Mouse (Mus musculus) heart, adult 11 months (tissue): Measurements from ENCODE around the gene Fhit.

ENCODE experiments used
- DNase-seq: peaks from one replicate; pipeline ENCODE4 v3.0.0; 2022

The Fhit gene

DNA sequence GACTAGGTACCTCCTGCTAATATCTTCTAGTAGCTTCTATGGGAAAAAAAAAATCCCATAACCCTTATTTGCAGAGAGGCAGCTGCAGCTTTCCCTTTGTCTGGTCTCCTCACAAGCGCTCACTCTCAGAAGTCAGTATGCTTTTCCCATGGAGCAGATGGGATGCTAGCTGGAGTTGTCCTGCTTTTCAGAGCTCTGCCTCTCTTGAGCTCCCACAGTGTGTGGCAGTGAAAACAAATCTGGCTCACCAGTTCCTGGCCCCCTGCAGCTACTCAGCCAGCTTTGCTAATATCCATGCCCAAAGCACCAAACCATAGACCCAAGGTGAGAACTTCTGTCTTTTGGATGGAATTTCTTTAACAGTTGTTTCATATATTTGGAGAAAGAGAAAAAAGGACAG is 1510.4 kb downstream of the Fhit start:
- DNase-seq: peak; percentile 43

DNA sequence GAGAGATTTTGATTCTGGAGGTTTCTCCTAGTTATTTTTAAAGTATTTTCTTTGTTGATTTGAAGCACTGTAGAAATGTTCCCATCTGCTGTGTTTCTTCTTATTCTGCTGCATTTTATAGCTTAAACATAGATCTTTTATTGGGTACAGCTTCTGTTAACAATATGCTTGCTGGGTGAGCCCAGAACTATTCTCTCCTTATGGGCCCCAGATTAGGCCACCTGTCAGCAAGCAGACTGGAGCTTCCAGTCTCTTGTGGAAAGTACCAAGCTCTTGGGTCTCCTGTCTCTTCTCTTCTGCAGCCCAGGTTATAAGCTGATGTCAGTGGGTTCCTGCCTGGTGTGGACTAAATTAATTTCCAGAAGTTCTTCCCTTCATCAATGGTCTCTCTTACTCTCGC is 1513.4 kb downstream of the Fhit start:
- peak; percentile 81 for DNase-seq

DNA sequence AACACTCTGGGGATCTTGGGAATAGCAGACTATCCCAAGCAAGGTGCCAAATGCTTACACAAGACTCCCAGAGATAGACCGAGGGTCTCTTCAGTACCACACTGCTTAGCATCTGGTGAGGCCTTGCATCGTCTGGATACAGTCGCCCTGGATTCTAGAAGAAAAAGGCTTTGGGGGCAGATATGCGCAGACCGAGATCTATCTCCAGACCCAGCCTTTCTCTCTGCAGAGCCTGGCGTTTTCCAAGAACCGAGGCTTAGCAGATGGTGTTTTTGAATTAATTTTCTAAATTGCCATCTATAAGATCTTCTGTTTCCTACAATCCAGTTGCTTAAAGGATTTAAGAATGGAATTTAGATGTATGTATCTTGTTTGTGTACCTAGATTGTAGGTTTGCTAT is 1515.6 kb downstream of the Fhit start:
- peak; percentile 33 for DNase-seq

DNA sequence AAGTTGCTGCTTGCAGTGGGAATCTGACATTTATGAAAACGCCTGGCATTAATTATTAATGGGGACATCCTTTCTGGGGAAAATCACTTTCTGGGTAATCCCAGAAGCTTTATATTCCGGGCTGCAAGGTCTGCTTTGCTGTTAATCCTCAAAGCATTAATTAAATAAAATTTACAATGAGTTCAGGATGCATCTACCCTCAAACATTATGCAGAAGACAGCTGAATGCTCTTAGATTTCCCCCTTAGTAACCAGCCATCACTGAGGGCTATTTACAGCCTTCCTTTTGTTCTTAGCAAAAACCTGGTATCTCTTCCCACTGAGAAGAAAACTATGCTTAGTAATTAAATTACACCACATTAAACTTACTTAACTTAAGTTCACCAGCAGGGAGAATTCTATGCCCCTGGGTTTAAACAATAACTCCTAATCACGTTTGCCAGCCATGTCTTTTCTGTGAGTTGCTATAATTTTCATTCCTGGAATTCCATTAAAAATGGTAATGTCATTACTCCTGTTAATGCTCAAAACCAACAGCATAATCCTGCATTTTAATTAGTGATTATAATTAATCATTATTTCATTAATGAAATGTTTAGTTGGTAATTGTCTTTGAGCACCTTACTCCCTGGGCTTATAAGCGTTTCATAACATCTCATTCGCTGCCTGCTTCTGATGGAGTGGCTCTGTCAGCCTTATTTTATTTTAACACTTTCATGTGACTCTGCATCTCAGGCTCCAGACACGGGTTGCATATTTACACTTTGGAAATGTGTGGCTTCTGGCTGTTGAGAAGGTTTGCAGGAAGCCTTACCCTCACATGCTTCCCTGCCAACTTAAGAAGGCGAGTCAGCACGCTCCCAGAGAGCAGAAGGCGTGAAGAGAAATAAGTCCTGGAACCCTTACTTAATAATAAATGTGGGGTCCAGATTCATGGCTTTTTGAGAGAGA is 1517.3 kb downstream of the Fhit start:
- DNase-seq: peak; percentile 29

DNA sequence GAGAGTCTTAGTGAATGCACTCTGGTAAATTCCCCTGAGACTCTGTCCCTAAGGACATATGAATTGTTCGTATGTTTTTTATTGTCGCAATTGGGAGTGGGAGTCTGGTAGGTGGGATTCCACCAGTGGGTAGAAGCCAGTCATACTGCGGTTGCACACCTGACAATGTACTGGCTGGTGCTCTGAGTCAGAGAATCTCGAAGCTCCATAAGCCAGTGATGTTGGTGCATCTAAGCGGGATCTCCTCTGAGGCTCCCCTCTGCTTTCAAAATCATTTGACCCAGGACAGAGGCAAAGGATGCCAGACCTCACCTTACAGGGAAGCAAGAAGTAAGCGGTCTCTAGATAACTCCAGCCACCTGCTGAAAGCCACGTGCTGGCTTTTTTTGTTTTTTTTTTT is 1518.1 kb downstream of the Fhit start:
- peak; percentile 61 for DNase-seq

DNA sequence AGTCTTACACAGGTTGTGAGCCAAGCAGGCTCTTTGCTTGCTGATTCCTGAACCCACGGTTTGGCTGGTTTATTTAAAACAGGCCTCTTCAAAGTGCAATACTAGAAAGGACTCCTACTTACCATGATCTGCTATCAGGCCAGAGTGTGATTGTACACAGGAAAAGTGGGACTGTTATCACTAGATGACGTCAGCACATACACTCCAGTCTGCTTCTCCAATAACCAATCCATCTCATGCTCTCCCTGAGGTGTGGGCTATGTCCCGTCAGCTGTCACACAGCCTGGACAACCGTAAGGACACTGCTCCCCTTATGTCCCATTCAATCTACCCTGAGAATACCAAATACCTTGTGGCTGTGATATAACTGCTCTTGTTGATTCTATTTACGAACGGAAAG is 1519.2 kb downstream of the Fhit start:
- DNase-seq: peak; percentile 42

DNA sequence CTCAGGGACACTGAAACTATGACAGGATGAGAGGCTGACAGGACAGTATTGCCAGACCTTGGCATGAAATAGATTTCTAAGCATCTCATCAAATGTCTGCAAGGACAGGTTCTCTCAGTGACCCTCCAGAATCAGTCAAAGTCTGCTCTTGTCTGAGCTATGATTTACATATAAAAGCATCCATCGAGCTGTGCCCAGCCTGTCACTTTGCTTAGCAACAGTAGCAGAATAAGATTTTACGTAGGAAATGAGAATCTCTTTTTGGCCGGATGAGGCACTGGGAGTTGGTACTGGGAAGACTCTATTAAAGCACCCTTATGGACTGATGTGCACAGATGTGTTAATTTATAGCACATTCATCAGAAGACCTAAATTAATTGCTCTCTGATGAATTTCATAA is 1519.8 kb downstream of the Fhit start:
- DNase-seq: no peak

DNA sequence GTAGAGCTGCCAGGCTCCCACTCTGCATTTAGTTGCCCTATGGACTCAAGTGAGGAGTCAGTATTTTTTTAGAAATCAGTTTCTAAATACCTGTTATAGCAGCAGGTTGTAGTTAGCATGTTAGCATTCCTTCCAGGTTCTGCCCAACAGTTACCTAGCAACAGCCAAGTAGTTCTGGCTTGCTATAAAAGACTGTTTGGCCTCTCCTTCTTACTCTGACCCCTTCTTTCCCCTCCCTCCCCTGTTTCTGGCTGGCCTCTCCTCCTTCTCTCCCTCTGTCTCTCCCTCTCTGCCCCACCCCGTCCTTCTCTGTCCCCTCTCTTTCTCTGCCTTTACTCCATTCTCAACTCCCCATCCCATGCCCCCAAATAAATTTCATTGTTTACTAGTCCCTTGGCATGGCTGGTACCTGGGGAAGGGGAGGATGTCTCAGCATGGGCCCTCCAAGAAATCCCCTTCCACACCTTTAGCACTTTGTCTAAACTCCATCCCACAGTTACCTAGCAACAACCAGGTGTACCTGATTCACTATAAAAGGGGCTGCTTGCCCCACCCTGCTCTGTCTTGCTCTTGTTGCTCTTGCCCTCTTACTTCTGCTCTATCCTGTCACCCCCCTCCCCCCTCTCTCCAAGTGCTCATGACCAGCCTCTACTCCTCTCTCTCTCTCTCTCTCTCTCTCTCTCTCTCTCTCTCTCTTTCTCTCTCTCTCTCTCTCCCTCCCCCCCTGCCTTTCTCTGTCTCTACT is 1527.4 kb downstream of the Fhit start:
- DNase-seq: no peak

DNA sequence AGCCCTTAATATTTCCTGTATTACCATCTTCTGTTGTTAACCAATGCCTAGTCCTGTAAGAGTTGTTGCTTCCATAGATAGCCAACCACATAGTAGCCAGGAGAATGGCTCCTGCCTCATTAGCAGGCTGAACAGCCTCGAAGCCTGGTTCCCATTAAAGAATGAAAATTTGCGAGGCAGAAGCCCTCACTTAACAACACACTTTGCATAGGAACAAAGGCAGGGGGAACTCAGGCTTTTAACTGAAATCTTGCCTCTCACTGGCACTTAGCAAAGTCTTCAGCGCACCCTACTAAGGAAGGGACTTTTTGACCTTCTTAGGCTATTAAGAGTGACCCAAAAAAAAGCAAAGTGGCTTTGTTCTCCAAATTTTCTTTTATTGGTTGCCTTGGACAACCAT is 1529.3 kb downstream of the Fhit start:
- DNase-seq: no peak

DNA sequence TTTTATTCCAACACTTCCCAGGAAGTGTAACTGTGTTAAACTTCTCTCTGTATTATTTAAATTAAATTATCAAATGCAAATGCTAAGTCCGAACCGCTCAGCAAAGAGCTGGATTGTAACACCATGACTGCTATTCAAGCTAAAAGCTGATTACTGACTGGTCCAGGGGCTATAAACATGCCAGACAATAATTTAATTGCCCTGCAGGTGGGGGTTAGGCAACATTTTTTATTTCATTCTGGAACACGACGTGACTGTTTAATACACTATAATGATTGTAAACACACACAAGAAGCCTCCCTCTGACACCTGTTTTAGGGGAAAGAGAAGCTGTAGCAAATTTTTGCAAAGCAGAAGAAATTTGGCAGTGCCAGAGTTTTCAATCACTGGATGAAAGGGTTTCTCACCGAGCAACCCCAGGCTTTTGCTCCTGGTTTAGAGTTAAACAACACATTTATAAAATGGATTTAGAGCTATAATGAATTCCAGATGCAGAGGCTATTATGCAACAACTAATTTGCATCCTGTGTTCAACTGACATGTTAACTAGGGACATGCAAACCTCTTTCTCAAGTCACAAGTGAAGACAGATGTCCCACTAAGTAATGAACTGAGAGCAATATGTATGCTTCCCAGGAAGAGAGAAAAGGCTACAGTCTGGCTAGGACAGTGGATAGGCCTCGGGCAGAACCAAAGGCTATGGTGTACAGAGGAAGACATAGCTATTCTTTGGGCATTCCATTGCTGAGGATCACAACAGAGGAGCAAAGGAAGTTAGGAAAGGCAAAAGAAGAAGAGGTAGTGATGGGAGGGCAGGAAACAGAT is 1538.4 kb downstream of the Fhit start:
- no peak for DNase-seq

DNA sequence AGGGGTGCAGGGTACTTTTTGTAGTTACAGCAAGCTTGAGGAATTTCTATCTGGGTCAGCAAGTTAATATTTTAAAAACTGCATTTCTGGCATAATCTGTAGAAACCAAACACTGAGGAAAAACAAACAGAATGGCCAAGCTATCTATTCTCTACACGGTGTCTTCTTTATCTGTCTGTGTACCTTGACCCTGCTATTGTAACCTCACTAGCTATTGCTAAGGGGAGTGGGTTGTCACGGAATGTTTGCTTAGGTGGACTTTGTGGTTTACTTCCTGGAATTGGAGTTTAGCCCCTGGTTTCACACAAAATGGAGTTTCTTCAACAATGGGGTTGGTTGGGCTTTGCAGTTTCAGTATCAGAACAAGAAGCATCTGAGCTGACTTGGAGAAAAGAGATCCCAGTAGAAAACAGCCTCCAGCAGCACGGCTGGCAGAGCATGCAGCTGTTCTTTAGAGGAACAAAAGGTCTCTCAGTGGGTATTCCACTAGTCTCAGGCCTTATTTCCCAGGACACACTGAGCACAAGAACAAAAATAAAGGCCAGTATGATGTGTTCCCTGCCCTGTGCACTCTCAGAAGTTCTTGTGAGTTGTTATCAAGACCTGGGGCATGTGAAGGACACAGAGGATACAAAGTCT is 1540.8 kb downstream of the Fhit start:
- DNase-seq: no peak

DNA sequence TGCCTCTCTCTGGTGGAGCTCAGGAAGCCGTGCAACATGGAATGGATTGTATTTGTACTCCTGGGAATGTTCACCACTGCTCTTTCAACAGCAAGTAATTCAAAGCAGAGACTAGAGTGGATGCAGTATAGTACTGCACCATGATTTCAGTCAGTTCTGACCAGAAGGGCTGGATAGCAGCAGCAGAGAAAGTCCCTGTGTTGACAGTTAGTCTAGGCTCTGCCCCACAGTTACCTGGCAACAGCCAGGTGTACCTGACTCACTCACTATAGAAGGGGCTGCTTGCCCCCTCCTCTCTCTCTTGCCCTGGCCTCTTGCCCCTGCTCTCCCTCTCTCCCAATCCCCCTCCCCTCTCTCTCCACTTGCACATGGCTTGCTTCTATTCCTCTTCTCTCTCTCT is 1542.0 kb downstream of the Fhit start:
- DNase-seq: peak; percentile 64

DNA sequence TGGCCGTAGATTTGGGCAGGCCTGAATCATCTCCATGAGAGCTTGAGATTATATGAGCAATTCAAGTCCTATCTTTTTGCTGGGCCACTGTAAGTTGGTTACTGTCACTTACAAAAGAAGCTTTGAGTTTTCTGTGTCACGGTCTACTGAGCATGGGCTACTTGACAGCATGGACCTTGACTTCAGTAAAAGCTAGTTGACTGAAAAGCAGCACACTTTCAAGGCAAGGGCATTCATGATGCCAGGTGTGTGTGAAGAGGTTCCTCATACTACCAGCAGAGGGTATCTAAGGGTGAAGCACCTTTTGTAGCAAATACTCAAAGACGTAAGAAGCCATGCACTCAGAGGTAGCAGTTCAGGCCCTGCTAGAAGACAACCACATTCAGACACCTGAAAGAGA is 1548.7 kb downstream of the Fhit start:
- DNase-seq: no peak

DNA sequence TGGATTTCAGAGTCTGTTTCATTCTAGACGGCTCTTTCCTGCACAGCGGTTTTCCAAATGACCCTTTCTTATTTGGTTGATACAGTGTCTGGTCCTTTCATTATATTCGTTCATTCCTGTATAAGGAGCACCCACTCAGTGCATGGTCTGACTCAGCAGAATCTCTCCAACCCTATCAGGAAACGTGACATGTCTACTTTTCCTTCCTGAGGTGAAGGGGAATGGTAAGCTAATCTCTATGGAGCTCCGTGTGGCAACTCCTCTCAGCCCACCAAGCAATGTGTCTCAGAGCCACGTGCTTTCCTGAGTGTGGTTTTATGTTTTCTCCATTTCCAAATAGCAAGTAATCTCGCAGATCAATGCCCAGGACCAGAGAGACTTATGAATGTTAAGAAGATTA is 1552.7 kb downstream of the Fhit start:
- DNase-seq: no peak

DNA sequence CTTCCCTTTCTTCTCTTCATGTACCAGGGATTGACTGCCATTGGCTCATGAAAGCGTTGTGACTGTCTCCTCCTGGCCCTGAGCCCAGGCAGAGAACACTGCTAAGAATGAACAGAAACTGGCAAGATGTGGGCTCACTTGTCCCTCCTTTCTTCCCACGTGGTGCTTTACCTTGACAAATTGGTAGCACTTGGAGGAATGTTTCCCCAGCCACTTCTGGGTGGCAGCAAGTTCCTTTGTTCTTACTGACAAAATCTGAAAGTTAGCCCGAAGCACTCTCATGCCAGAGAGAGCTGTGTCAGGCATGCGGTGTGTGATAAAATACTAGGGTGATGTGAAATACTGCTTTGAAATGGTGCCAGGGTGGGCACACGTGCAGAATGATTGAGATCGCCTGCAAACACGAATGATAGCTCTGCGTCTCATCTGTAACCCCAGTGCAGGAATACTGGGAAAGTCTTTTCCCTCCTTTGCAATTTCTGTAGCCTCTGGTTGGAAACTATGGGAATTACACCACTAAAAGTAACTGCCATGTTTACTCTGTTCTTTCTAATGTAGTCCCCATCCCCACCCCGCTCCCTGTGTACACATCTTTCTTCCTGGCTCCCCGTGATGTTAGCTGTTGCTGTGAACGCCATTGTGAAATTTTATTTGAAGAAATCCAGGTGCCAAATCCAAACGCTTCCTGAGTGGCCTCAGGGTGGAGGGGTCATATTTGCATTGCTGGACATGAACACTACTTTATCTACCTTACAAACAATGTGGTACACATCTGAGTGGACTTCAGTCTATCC is 1555.1 kb downstream of the Fhit start:
- DNase-seq: no peak

DNA sequence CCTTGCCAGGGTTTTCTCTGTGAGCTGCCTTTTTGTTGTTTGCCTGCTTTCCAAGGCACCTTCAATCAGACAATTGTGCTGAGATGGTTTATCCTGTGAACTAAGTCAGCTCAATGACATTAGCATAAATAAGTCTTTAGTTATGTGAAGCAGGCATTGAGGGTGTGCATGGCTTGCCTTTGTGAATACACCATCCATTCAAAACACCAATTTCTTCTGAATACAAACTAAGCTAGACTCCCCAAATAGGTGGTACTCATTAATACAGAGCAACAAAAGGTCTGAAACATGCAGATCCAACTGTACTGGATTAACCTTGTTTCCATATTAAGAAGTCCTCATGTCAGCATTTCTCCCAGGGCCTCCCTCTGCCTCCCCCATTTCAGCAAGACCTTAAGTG is 1561.6 kb downstream of the Fhit start:
- DNase-seq: no peak

DNA sequence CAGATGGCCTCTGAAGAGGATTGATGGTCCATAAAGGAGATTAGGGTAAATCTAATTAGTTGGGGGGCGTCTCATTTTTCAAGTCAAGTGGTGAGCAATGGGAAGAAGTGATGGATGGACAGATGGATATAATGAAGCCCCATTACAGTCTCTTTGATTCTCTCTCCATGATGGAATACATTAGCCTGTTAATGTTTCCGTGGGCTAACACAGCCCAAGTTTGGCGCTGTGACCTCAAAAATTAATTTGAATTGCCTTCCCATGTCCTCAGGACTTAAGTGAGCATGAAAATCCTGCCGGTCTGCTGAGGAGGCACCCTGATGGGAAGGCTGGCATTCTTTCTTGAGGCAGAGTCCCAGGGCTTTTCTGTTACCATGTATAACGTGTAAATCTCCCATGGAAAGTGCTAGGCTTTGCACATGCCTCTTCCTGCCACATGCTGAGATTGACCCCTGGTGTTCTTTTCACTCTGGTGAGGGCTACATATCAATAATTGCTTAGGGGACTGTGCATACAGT is 1564.3 kb downstream of the Fhit start:
- DNase-seq: no peak

DNA sequence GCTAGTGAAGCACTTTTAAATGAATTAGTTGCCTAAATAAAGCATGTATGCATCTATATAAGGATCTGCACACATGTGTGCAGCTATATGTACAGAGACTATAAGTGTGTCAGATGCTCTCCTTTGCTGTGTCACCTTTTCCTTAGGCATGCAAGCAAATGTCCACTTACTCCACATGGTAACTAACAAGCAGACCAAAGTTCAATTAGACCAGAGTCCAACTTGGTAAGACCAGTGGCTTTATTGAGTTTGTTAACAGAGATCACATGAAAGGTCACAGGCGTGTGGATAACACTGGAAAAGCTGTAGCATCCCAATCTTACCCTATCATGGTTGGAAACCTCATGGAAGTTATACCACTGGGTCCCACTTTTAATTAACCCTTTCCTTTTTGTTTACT is 1572.7 kb downstream of the Fhit start:
- no peak for DNase-seq

DNA sequence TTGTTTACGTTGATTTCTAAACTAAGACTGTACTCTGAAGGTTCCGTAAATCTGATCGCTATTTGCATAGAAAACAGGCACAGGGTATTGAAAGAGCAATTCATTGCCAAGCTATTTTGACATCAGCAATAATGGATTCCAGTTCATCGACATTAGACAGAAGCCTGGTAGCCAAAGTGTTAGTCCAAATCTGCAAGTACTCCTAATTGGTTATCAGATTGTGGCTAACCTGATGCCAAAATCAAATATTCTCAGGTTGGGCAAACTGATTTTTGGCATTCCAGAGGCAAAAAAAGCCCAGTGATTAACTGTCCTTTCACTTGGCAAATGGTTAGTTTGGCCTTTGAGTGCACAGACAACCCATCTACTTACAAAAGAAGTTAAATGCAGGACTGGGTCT is 1573.9 kb downstream of the Fhit start:
- DNase-seq: no peak

DNA sequence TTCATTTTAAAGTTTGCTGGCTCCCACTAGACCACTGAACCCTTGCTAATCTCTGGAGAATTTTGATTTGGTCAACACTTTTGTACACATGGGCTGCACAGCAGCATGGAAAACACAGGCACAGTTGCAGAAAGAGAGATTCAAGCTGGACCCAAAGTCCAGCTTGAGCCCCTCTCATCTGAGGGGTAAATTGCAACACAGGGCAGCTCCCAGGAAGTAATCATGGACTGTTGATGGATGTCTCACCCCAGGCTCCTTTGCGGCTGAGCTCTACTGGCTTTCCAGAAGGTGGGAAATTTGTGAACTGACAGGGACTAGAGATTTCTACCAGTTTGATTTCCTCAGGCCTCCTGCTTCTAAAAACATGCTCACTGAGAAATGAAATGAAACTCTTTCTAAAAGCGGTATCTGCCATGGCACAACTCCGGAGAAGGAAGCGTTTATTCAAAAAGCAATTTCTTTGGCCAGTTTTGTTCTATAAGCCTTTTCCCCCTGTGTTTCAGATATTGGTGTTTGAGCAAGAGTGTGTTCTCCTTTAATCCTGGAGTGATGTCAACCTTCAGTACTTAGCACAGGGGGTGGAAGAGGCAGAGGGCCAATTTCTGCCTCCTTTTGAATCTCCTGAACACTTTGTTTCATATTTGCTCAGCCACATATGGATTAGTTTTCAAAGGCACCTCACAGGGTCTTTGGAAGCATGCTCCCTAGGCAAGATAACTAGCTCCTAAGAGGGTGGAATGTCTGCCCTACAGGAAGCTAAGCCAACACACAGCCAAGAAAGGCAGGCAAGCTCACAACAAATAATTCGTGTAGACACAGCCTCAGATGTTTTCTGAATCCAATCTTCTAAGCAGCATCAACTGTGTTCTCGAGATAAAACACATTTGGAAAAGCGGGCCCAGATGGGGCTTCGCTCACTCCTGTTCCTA is 1578.3 kb downstream of the Fhit start:
- no peak for DNase-seq

DNA sequence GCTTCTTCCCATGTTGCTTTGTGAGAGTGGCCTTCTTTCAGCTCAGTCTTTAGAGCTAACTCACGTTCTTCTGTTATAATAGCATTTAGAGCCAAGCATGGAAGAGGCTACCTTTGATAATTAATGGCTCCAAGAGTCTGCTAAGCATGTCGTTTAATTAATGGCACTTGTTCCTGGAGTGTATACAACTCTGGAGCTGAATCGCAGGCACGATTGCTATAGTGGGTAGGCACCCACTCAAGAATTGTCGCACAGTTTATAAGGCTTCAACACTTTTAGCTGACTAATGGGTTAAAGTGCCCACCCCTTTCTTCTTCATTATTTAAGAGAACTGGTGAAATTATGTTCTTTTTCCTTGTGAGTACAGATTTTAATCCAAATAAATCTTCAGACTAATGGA is 1605.5 kb downstream of the Fhit start:
- peak; percentile 14 for DNase-seq
